9 mouse cellular contexts compared by ENCODE assay signal in the genomic region with DNA sequence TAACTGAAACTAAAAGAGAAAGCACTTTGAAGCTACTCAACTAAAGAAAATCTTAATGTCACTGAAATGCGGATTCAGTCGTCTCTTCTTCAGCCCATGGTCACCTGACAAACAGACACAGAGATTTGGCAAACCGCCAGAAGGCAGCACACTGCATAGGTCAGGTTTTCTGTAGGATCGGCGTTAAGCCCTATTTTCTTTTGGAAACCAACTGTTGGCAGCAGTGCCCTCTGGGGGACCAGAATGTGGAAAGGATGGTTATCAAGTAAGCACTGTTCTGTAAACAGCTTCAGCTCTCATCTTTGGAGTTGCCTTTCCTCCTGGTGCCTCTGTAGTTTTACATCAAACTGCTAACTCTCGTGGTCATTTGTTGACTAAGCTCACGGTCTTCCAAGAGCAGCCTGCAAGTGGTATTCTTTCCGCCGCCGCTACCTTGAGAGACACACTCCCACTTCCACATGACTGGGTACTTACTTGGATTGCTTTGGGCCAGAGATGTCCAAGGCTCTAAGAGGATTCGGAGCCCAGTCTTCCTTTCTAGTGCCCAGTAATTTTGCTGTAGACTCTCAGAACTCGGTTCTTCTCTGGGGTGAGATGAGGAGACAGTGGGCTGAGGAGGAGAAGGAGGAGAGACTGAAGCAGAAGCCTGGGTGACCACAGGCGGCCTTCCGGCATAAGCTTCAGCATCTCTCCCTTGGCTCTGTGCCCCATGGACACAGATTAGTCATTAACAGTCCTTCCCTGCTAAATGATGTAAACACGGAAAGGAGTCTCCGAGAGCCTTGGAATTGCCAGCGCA. TPM values are rescaled to one million over a fixed set of nuclear protein-coding genes. Genes with fewer than 3 reads are reported as not detected.
DNase-seq lines count a peak whose midpoint lies in the region; ATAC-seq and TF ChIP-seq lines count a peak whose summit lies in the region.
"Had no signal": no experiment of that assay in that cellular context is flagged by ENCODE, and none has a peak within 500 bp of the region (broad histone marks: within the 10 kb centered on the region; RNA-seq: fewer than 3 reads in every experiment).

Nr1h4 (minus strand) TSS at position 657 of the 799 bp plus-strand sequence.

- WGBS in lung, embryonic 14.5 days: 35% methylated on average over 17 of the region's 17 CpGs
- 46% methylated on average over 17 of the region's 17 CpGs for WGBS in lung, adult 2 months
- WGBS in liver, embryonic 16.5 days (ENCODE audit: insufficient replicate concordance): 56% methylated on average over 17 of the region's 17 CpGs

- no peaks in the 10 kb centered on the region for H3K36me3 ChIP-seq in lung, embryonic 14.5 days (ENCODE audit: insufficient read depth)
- H3K36me3 ChIP-seq in liver, embryonic 16.5 days (ENCODE audit: control insufficient read depth, insufficient read depth): no peaks in the 10 kb centered on the region
- H3K36me3 ChIP-seq: G1E had no signal

- DNase-seq in lung, embryonic 14.5 days: peak; percentile 83
- DNase-seq in lung, adult 2 months: no peak
- DNase-seq in heart, postnatal 25 days (ENCODE audit: low spot score): peak; percentile 26
- DNase-seq in T-cell, adult 2 months (ENCODE audit: low spot score): no peak
- DNase-seq in thymus, postnatal 4 days: no peak

- H3K4me3 ChIP-seq in lung, embryonic 14.5 days (ENCODE audit: low read depth, low read length): no peak within 1 kb of the TSS
- no peak within 1 kb of the TSS for H3K4me3 ChIP-seq in lung, adult 2 months (replicated peaks; ENCODE audit: extremely low read depth, low read depth, low read length)
- H3K4me3 ChIP-seq in liver, embryonic 16.5 days (ENCODE audit: low read depth, low read length): peak within 1 kb of the TSS; percentile 42

- H3K27ac ChIP-seq in lung, embryonic 14.5 days (ENCODE audit: low read depth): peak within 1 kb of the TSS; percentile 12
- peak within 1 kb of the TSS; percentile 67 for H3K27ac ChIP-seq in liver, embryonic 16.5 days (ENCODE audit: low read length)

- H3K4me2 ChIP-seq in lung, embryonic 14.5 days: peak within 1 kb of the TSS; percentile 31
- H3K4me2 ChIP-seq in liver, embryonic 16.5 days (ENCODE audit: low read depth, low read length): peak within 1 kb of the TSS; percentile 46

- 0 out of 2 replicates have a peak, but pooled peaks have one; percentile 7 for TF ChIP-seq CTCF in lung, embryonic 14.5 days (IDR thresholded peaks at IDR 0.05; ENCODE audit: low read depth)
- no peak for TF ChIP-seq CTCF in lung, adult 2 months (IDR thresholded peaks at IDR 0.05; ENCODE audit: insufficient read depth, low read length)

- no peaks in the 10 kb centered on the region for H3K27me3 ChIP-seq in lung, embryonic 14.5 days (ENCODE audit: insufficient read depth, low read length)
- H3K27me3 ChIP-seq in liver, embryonic 16.5 days (ENCODE audit: control insufficient read depth, insufficient read depth, low read depth, low read length): no peaks in the 10 kb centered on the region

- intact Hi-C loops in heart, postnatal 25 days (cut with DNase I): no loop called here

- peaks cover 14% of the 10 kb centered on the region for H3K4me1 ChIP-seq in lung, embryonic 14.5 days (ENCODE audit: insufficient read depth)
- H3K4me1 ChIP-seq in lung, adult 2 months (ENCODE audit: control insufficient read depth, insufficient read depth, low read length): no peaks in the 10 kb centered on the region; the same call in 1 of the 2 replicates
- peaks cover 3% of the 10 kb centered on the region for H3K4me1 ChIP-seq in liver, embryonic 16.5 days (ENCODE audit: control insufficient read depth, low read depth, low read length)

- H3K9ac ChIP-seq in lung, embryonic 14.5 days: no peak within 1 kb of the TSS; the same call in 1 of the 2 replicates
- peak within 1 kb of the TSS; percentile 16; the same call in 1 of the 2 replicates for H3K9ac ChIP-seq in liver, embryonic 16.5 days (ENCODE audit: low read depth, low read length)

- no peaks in the 10 kb centered on the region for H3K9me3 ChIP-seq in lung, embryonic 14.5 days (ENCODE audit: low read depth, low read length)
- no peaks in the 10 kb centered on the region for H3K9me3 ChIP-seq in liver, embryonic 16.5 days (replicated peaks; ENCODE audit: control insufficient read depth, low read length)
- H3K9me3 ChIP-seq: G1E had no signal

- no peak for TF ChIP-seq POLR2A in lung, adult 2 months (IDR thresholded peaks at IDR 0.05; ENCODE audit: borderline replicate concordance, extremely low read depth, low read depth, low read length)

- peak; percentile 40; the same call in 1 of the 2 replicates for ATAC-seq in lung, embryonic 14.5 days (ENCODE audit: insufficient read depth)
- ATAC-seq in cerebellum, adult (ENCODE audit: insufficient number of reproducible peaks, low FRiP score, low TSS enrichment): peak; percentile 79
- peak; percentile 66 for ATAC-seq in liver, embryonic 16.5 days (ENCODE audit: low read depth)
- no peak for ATAC-seq in erythroid progenitor cell, adult 5-6 weeks (replicated peaks; ENCODE audit: low FRiP score, poor library complexity, severe bottlenecking)

RNA-seq across cellular contexts. Expression of gene Nr1h4, which starts in this region (rescaled TPM):
- polyA plus RNA-seq in lung, embryonic 14.5 days (2014; fragmentation: Nextera tagmentation; extraction: Ambion mirVana): 0.38 and 0.45 TPM in 2 replicates
- 0.19 and 0.25 TPM in 2 replicates for polyA plus RNA-seq in lung, adult 2 months (2012; rRNA removed)
- under 1 TPM; 0.17 to 0.42 TPM for total RNA-seq in heart, postnatal 25 days (2021)
- polyA plus RNA-seq in liver, embryonic 16.5 days (2015; fragmentation: Nextera tagmentation; extraction: Ambion mirVana): 7.4 and 8.4 TPM in 2 replicates
- total RNA-seq in erythroid progenitor cell, adult 5-6 weeks (2015; ENCODE audit: low replicate concordance): not detected in 2 replicates
- total RNA-seq in erythroid progenitor cell, adult 5-6 weeks (2017; ENCODE audit: low replicate concordance): not detected in 2 replicates
- total RNA-seq: G1E had no signal
- polyA plus RNA-seq: G1E had no signal

Comparison
In these comparisons a context has a peak if more than half of its experiments do, and no peak if none do; other contexts are left out.
1. Peak in DNase-seq, ATAC-seq, H3K27ac ChIP-seq and H3K4me2 ChIP-seq in lung, embryonic 14.5 days; RNA of the gene not detected or under 1 TPM.
2. Peak in DNase-seq in heart, postnatal 25 days; RNA of the gene not detected or under 1 TPM.